Mouse (Mus musculus): ENCODE measurements around the gene Abl2. TPM values are rescaled to one million over a fixed set of nuclear protein-coding genes. Genes with fewer than 3 reads are reported as not detected.
A peak's percentile ranks its signal among the peaks of the same experiment; 100 is the strongest.

Abl2 gene
- polyA plus RNA-seq, 1 experiment from 2014 or later, result 6.9 TPM

DNA sequence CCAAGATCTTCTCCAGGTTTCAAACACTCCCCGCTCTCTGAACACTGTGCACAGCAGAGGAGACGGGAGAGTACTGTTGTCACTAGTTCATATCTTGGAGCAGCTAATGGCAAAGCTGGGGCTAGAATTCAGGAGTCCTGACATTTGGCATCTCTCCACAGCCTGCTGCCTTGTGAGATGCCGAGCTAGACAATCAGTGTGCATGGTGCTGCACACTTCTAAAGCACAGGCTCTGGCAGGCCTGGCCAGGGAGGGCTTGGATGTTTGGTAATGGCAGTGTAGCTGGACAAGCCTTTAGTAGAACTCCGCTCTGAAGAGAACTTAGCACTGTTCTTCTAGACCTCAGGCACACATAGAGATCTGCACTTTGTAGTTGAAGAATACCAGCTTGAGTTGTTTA lies 87.4 kb downstream of the Abl2 start:
- Histone ChIP-seq H3K4me3 (ENCODE audit: low read depth, low read length) (no peak overlapping the region), H3K4me1 (ENCODE audit: control insufficient read depth, insufficient read depth, low read length) (no peaks in the 10 kb centered on the region), H3K36me3 (ENCODE audit: control insufficient read depth, insufficient read depth, low read length) (peaks cover 12% of the 10 kb centered on the region), H3K27me3 (ENCODE audit: control insufficient read depth, insufficient read depth, low read length) (no peaks in the 10 kb centered on the region), H3K4me2 (replicated peaks; ENCODE audit: low read depth, low read length) (no peak overlapping the region), H3K9me3 (ENCODE audit: control insufficient read depth, low read depth, low read length) (no peaks in the 10 kb centered on the region), H3K9ac (replicated peaks; ENCODE audit: low read depth, low read length) (no peak overlapping the region), H3K27ac (ENCODE audit: low read length) (no peak overlapping the region)
- ATAC-seq (ENCODE audit: insufficient number of reproducible peaks, insufficient read depth, low FRiP score, low read depth), result no peak
- 86% methylated on average over 4 of the region's 4 CpGs for WGBS

DNA sequence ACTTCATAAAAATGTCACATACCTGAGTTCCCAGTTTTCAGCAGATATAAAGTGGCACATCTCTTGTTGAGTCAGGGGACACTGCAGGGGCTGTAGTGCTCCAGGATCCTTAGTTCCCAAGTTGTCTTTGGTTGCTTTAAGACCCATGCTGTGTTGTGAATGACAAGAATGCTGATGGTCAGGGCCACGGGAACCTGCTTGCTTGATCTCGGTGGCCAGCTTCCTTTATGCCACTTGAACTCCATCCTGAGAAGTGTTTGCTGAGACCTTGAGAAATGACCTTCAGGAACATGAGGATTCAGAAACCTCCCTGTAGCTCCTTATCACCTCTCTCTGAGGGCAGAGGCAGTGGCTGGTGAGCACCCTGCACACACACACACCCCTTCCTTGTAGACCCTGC lies 90.1 kb downstream of the Abl2 start:
- no peak for ATAC-seq (ENCODE audit: insufficient number of reproducible peaks, insufficient read depth, low FRiP score, low read depth)
- no peaks in the 10 kb centered on the region for H3K4me1 ChIP-seq (ENCODE audit: control insufficient read depth, insufficient read depth, low read length)
- H3K9me3 ChIP-seq (ENCODE audit: control insufficient read depth, low read depth, low read length), result no peaks in the 10 kb centered on the region
- H3K9ac ChIP-seq (replicated peaks; ENCODE audit: low read depth, low read length), result no peak overlapping the region
- no peaks in the 10 kb centered on the region for H3K36me3 ChIP-seq (ENCODE audit: control insufficient read depth, insufficient read depth, low read length)
- H3K27ac ChIP-seq (ENCODE audit: low read length), result no peak overlapping the region
- WGBS, result 45% methylated on average over 2 of the region's 2 CpGs
- H3K27me3 ChIP-seq (ENCODE audit: control insufficient read depth, insufficient read depth, low read length), result no peaks in the 10 kb centered on the region
- H3K4me3 ChIP-seq (ENCODE audit: low read depth, low read length), result no peak overlapping the region
- H3K4me2 ChIP-seq (replicated peaks; ENCODE audit: low read depth, low read length), result no peak overlapping the region

- no peaks in the 10 kb centered on the region for H3K27me3 ChIP-seq (ENCODE audit: control insufficient read depth, insufficient read depth, low read length)
- WGBS, result 82% methylated on average over 9 of the region's 9 CpGs
Measured at GRCm38 (mm10) chr1:156650631-156651030, 92.0 kb downstream of the Abl2 start.

DNA sequence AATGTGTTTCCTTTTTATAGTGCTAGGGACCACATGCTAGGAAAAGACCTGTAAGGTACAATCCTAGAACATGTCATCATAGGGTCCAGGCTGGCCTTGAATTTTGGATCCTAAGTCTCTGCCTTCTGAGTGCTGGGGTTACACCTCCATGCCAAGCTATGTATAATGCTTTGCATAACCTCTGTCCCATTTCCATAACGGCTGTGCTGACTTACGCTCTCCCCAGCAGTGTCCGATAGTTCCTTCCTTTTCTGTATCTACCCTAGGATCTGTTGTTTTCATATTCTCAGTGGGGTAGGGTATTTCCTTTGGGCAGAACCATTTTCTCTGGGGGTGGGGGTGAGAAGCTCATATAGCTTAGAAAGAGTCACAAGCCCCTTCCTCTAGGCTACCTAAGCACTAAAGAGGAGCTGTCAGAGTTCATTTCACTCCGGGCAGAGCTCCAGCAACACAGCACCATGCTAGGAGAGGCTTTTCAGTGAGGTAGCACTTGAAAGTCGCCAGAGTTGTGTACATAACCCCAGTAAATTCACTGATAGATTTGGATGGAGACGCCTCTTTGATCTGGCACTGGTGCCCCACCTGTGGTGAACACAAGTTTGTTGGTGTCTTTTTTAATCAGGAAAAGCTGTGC lies 93.7 kb downstream of the Abl2 start:
- no peak overlapping the region for H3K27ac ChIP-seq (ENCODE audit: low read length)
- 48% methylated on average over 6 of the region's 6 CpGs for WGBS
- no peaks in the 10 kb centered on the region for H3K27me3 ChIP-seq (ENCODE audit: control insufficient read depth, insufficient read depth, low read length)
- no peaks in the 10 kb centered on the region for H3K4me1 ChIP-seq (ENCODE audit: control insufficient read depth, insufficient read depth, low read length)
- no peaks in the 10 kb centered on the region for H3K9me3 ChIP-seq (ENCODE audit: control insufficient read depth, low read depth, low read length)
- no peak overlapping the region for H3K4me2 ChIP-seq (replicated peaks; ENCODE audit: low read depth, low read length)
- H3K36me3 ChIP-seq (ENCODE audit: control insufficient read depth, insufficient read depth, low read length), result no peaks in the 10 kb centered on the region
- no peak for ATAC-seq (ENCODE audit: insufficient number of reproducible peaks, insufficient read depth, low FRiP score, low read depth)
- H3K9ac ChIP-seq (replicated peaks; ENCODE audit: low read depth, low read length), result no peak overlapping the region
- no peak overlapping the region for H3K4me3 ChIP-seq (ENCODE audit: low read depth, low read length)

More at GRCm38 (mm10) chr1:156650631-156651030, 92.0 kb downstream of the Abl2 start:
- Histone ChIP-seq H3K4me1 (ENCODE audit: control insufficient read depth, insufficient read depth, low read length) (no peaks in the 10 kb centered on the region), H3K27ac (ENCODE audit: low read length) (no peak overlapping the region), H3K36me3 (ENCODE audit: control insufficient read depth, insufficient read depth, low read length) (no peaks in the 10 kb centered on the region), H3K9me3 (ENCODE audit: control insufficient read depth, low read depth, low read length) (no peaks in the 10 kb centered on the region), H3K4me2 (replicated peaks; ENCODE audit: low read depth, low read length) (no peak overlapping the region), H3K4me3 (ENCODE audit: low read depth, low read length) (no peak overlapping the region), H3K9ac (replicated peaks; ENCODE audit: low read depth, low read length) (no peak overlapping the region)
- no peak for ATAC-seq (ENCODE audit: insufficient number of reproducible peaks, insufficient read depth, low FRiP score, low read depth)

GRCm38 (mm10) chr1:156654735-156655530 lies 96.3 kb downstream of the Abl2 start:
- no peak overlapping the region; the same call in 1 of the 2 replicates for H3K27ac ChIP-seq (ENCODE audit: low read length)
- ATAC-seq (ENCODE audit: insufficient number of reproducible peaks, insufficient read depth, low FRiP score, low read depth), result no peak
- 77% methylated on average over 13 of the region's 13 CpGs for WGBS

DNA sequence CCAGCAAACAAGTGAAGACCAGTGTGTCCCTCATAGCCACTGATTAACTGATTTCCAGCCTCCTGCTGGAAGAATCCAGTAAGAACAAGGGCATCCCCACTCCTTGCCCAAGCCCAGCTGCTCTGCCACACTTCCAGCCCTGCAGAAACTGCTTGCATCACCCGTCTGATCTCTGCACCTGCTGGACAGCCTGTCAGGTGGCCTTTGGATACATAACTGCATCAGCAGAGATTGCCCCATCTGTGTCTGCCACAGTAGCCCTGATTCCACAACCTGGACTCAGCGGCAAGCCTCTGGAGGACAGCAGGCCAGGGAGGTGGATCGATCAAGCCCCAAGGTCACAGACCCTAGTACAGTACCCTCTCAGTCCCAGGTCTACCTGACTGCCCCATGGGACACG lies 98.9 kb downstream of the Abl2 start:
- H3K36me3 ChIP-seq (ENCODE audit: control insufficient read depth, insufficient read depth, low read length), result no peaks in the 10 kb centered on the region
- no peaks in the 10 kb centered on the region for H3K27me3 ChIP-seq (ENCODE audit: control insufficient read depth, insufficient read depth, low read length)
- H3K9me3 ChIP-seq (ENCODE audit: control insufficient read depth, low read depth, low read length), result no peaks in the 10 kb centered on the region
- no peak overlapping the region for H3K9ac ChIP-seq (replicated peaks; ENCODE audit: low read depth, low read length)
- no peak overlapping the region for H3K4me2 ChIP-seq (replicated peaks; ENCODE audit: low read depth, low read length)
- no peak overlapping the region for H3K27ac ChIP-seq (ENCODE audit: low read length)
- 76% methylated on average over 4 of the region's 4 CpGs for WGBS
- no peak overlapping the region for H3K4me3 ChIP-seq (ENCODE audit: low read depth, low read length)
- no peak for ATAC-seq (ENCODE audit: insufficient number of reproducible peaks, insufficient read depth, low FRiP score, low read depth)
- no peaks in the 10 kb centered on the region for H3K4me1 ChIP-seq (ENCODE audit: control insufficient read depth, insufficient read depth, low read length)

More at GRCm38 (mm10) chr1:156654735-156655530, 96.3 kb downstream of the Abl2 start:
- Histone ChIP-seq H3K9ac (replicated peaks; ENCODE audit: low read depth, low read length) (no peak overlapping the region), H3K4me1 (ENCODE audit: control insufficient read depth, insufficient read depth, low read length) (no peaks in the 10 kb centered on the region), H3K4me2 (replicated peaks; ENCODE audit: low read depth, low read length) (no peak overlapping the region), H3K4me3 (ENCODE audit: low read depth, low read length) (no peak overlapping the region), H3K9me3 (ENCODE audit: control insufficient read depth, low read depth, low read length) (no peaks in the 10 kb centered on the region), H3K36me3 (ENCODE audit: control insufficient read depth, insufficient read depth, low read length) (no peaks in the 10 kb centered on the region), H3K27me3 (ENCODE audit: control insufficient read depth, insufficient read depth, low read length) (no peaks in the 10 kb centered on the region)

GRCm38 (mm10) chr1:156658676-156659075 lies 100.1 kb downstream of the Abl2 start:
- no peak for ATAC-seq (ENCODE audit: insufficient number of reproducible peaks, insufficient read depth, low FRiP score, low read depth)
- no peak overlapping the region for H3K4me3 ChIP-seq (ENCODE audit: low read depth, low read length)
- 85% methylated on average over 5 of the region's 5 CpGs for WGBS
- H3K27me3 ChIP-seq (ENCODE audit: control insufficient read depth, insufficient read depth, low read length), result no peaks in the 10 kb centered on the region
- H3K9ac ChIP-seq (replicated peaks; ENCODE audit: low read depth, low read length), result no peak overlapping the region
- H3K36me3 ChIP-seq (ENCODE audit: control insufficient read depth, insufficient read depth, low read length), result no peaks in the 10 kb centered on the region
- no peak overlapping the region for H3K27ac ChIP-seq (ENCODE audit: low read length)
- H3K4me2 ChIP-seq (replicated peaks; ENCODE audit: low read depth, low read length), result no peak overlapping the region
- no peaks in the 10 kb centered on the region for H3K4me1 ChIP-seq (ENCODE audit: control insufficient read depth, insufficient read depth, low read length)
- H3K9me3 ChIP-seq (ENCODE audit: control insufficient read depth, low read depth, low read length), result no peaks in the 10 kb centered on the region

DNA sequence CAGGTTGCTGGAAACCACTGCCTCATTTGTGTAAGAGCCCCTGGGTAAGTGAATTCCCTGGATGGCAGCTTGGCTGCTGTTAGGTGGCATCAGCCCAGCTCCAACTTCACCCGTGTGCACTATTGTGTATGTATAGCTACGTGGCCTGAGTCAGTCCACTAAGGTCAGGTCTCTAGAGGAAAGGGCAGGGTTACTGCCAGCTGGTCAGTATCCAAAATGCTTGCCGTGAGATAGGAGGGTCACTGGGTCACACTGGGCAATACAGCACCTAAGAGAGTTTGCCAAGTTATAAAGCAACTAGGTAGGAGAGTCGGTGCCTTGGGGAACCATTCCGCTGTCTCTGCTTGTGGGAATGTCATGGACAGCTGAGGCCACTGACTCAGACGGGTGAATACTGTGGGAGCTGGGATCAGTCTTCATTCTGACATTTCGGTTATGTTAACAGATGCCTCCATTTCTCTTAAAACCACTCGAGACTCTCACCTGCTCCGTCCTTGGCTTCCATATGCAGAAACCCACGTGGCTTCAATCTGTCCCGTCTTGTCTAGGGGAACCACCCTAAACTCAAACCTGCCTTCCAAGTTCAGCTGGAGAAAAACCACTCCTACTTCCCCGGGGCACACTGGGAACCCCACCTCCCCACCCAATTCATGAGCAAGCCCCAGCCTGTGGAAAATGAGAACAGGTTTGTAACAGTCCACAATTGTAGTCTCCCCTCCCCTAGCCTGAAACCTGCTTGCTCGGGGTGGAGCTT lies 101.5 kb downstream of the Abl2 start:
- no peak overlapping the region for H3K4me2 ChIP-seq (replicated peaks; ENCODE audit: low read depth, low read length)
- H3K9me3 ChIP-seq (ENCODE audit: control insufficient read depth, low read depth, low read length), result no peaks in the 10 kb centered on the region
- H3K27ac ChIP-seq (ENCODE audit: low read length), result 0 out of 2 replicates have a peak overlapping the region, but pooled peaks have one; percentile 2
- WGBS, result 63% methylated on average over 13 of the region's 13 CpGs
- no peaks in the 10 kb centered on the region for H3K27me3 ChIP-seq (ENCODE audit: control insufficient read depth, insufficient read depth, low read length)
- no peaks in the 10 kb centered on the region for H3K4me1 ChIP-seq (ENCODE audit: control insufficient read depth, insufficient read depth, low read length)
- H3K9ac ChIP-seq (replicated peaks; ENCODE audit: low read depth, low read length), result no peak overlapping the region
- H3K4me3 ChIP-seq (ENCODE audit: low read depth, low read length), result no peak overlapping the region
- H3K36me3 ChIP-seq (ENCODE audit: control insufficient read depth, insufficient read depth, low read length), result no peaks in the 10 kb centered on the region
- peak; percentile 77 for ATAC-seq (ENCODE audit: insufficient number of reproducible peaks, insufficient read depth, low FRiP score, low read depth)
